Mouse (Mus musculus): ENCODE measurements around the gene Gpatch11. TPM values are rescaled to one million over a fixed set of nuclear protein-coding genes. Genes with fewer than 3 reads are reported as not detected.
A peak's percentile ranks its signal among the peaks of the same experiment; 100 is the strongest.

Gene Gpatch11
- polyA plus RNA-seq, 1 experiment from 2014 or later, result 38.4 TPM

DNA sequence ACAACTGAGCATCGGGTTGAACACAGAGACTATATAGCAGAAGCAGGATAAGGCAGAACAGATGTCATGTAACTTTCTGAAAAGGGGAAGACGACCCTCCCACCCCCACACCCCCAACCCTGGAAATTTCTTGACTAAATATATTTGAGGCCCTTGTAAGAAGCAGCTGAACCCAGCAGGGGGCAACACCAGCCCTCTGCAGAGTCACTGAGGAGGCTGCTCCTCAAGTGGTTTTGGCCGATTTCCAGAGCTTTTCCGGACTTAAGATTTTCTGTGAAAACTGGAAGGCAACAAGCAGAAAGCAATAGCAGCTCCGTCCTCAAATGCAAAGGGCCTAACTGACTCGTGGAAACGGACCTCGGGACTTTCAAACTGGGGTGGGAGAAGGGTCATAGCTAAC, 60.0 kb downstream of the Gpatch11 start:
- 0 out of 2 replicates have a peak, but pooled peaks have one; percentile 22 for ATAC-seq (ENCODE audit: insufficient number of reproducible peaks, low FRiP score)
- Histone ChIP-seq H3K4me1 (replicated peaks) (0 out of 2 replicates have a peak, but pooled peaks cover 4% of the 10 kb centered on the region), H3K4me3 (0 out of 2 replicates have a peak overlapping the region, but pooled peaks have one; percentile 23), H3K36me3 (no peaks in the 10 kb centered on the region), H3K27ac (ENCODE audit: poor library complexity, severe bottlenecking) (no peak overlapping the region), H3K4me2 (peak overlapping the region; percentile 60), H3K27me3 (replicated peaks) (no peaks in the 10 kb centered on the region), H3K9ac (no peak overlapping the region), H3K9me3 (replicated peaks) (0 out of 2 replicates have a peak, but pooled peaks cover 4% of the 10 kb centered on the region)
- 29% methylated on average over 8 of the region's 8 CpGs for WGBS

Other genes with a start within 250 kb of the Gpatch11 start
- gene Strn, start 98.4 kb upstream of the Gpatch11 start, polyA plus RNA-seq (2016; fragmentation: Nextera tagmentation; extraction: Ambion mirVana), result 19.3 and 20.6 TPM in 2 replicates
- 23.8 and 25.1 TPM in 2 replicates for gene Heatr5b, start 203 bp upstream of the Gpatch11 start, polyA plus RNA-seq (2016; fragmentation: Nextera tagmentation; extraction: Ambion mirVana)
- gene Eif2ak2, start 47.0 kb downstream of the Gpatch11 start, polyA plus RNA-seq (2016; fragmentation: Nextera tagmentation; extraction: Ambion mirVana), result 11.1 and 11.7 TPM in 2 replicates
- 0.15 TPM in 1 of 2 replicates, not detected in the other for gene Sult6b1, start 71.4 kb downstream of the Gpatch11 start, polyA plus RNA-seq (2016; fragmentation: Nextera tagmentation; extraction: Ambion mirVana)
- gene Cebpzos, start 80.9 kb downstream of the Gpatch11 start, polyA plus RNA-seq (2016; fragmentation: Nextera tagmentation; extraction: Ambion mirVana), result 78.2 and 80.4 TPM in 2 replicates
- 37.5 and 40.4 TPM in 2 replicates for gene Cebpz, start 101.5 kb downstream of the Gpatch11 start, polyA plus RNA-seq (2016; fragmentation: Nextera tagmentation; extraction: Ambion mirVana)
- gene Ndufaf7, start 101.6 kb downstream of the Gpatch11 start, polyA plus RNA-seq (2016; fragmentation: Nextera tagmentation; extraction: Ambion mirVana), result 61.2 and 65.4 TPM in 2 replicates
- 35.4 and 37.5 TPM in 2 replicates for gene Prkd3, start 185.2 kb downstream of the Gpatch11 start, polyA plus RNA-seq (2016; fragmentation: Nextera tagmentation; extraction: Ambion mirVana)
- 50.0 and 51.7 TPM in 2 replicates for gene Qpct, start 216.3 kb downstream of the Gpatch11 start, polyA plus RNA-seq (2016; fragmentation: Nextera tagmentation; extraction: Ambion mirVana)